Mouse (Mus musculus) urinary bladder, adult 2 months (tissue): ENCODE results near the gene U90926. TPM values are rescaled to one million over a fixed set of nuclear protein-coding genes. Genes with fewer than 3 reads are reported as not detected.

Experiments
- DNase-seq: peaks from one replicate; pipeline ENCODE4 v3.0.0; 2022; ENCODE audit warnings: low spot score
- polyA plus RNA-seq: library from polyadenylated mRNA; depleted of rRNA; stranded (reverse); fragments of >200 nt; gene quantifications from 2 replicates; pipeline ENCODE4 v1.2.3, GENCODE M21; 2012; rRNA removed

Gene U90926
- not detected in 2 replicates for polyA plus RNA-seq

- no peak for DNase-seq
These were observed at the start of gene U90926 for GRCm38 (mm10) chr5:92215308-92215707. TSS of gene U90926 (minus strand) at chr5:92215408.

DNA sequence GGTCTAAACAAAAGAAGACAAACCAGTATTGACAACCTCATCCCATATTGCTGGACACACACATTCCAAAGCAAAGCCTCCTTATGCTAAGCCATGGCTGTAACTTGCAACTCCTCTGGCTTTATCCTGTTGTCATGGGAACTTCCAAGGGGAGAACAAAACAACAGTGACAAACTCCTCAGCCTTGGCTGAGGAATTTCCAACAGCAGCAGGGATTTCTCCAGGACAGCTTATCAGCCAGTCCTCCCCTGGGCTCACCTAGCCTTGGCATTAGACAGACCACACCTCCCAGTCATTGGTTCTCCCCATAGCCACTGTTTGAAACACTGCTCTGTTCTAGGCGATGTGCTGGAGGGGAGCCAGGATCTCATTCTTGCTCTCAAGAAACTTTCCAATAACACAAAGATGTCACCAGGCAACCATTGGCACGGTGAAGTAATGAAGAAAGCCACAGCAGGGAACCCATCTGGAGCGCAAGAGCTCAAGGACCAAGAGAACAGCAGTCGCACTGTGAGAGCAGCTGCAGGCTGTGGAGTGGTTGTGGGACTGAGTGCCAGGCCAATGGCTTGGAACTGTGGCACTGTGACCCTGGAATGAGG lies 48.7 kb upstream of the U90926 start:
- no peak for DNase-seq

DNA sequence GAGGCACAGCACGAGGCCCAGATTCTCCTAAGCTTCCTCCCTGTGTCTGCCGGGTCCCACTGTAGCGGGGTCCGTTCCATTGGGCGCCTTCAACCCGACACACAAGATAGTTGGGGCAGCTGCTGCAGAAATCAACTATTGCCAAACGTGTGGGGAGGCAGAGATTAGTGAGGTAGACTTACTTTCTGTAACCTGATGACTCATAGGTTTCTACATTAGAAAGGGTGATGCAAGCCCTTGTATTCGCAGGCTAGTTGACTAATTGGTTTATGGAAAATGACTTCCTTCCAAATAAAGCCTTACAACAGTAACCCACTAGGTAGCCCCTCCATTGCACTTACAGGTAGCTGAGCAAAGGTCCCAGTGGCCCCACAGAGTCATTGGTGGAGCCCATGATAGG lies 47.4 kb upstream of the U90926 start:
- no peak for DNase-seq

- DNase-seq = no peak
These were observed 41.0 kb upstream of the U90926 start, which contains the start of gene Ppef2 for GRCm38 (mm10) chr5:92256218-92256617. TSS of gene Ppef2 (minus strand) at chr5:92256278.

DNA sequence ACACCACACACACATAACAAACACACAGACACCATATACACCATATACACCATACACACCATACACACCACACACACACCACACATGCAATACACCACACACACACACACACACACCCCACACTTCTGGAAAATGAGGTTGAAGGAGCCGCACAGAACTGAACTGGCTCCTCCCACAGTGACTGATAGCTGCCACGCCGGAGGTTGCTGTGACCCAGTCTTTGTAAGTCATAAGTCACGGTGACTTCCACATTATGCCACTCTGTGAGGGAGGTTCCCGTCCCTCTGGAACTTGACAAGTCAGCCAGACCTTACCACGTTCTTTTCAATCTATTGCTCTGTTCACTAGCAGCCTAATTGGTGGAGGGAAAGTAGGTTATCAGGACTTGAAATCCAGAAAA lies 39.3 kb upstream of the U90926 start:
- DNase-seq = no peak

- no peak for DNase-seq
These were observed 37.7 kb upstream of the U90926 start for GRCm38 (mm10) chr5:92252797-92253343.

DNA sequence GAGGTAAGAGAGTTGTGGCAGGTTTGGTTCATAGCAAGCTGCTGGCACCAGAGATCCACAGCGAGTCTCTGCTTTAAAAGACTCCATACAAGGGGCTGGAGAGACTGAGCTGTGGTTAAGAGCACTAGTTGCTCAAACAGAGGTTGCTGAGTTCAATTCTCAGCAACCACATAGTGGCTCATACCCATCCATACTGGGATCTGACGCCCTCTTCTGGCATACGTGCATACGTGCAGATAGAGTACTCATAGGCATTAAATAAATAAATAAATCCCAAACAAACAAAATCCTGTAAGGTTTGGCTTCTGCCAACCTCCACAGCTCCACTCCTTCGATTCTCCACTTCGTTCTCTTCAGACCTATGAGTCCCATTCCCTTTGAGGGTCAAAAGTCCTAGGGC lies 36.8 kb upstream of the U90926 start:
- DNase-seq = no peak

DNA sequence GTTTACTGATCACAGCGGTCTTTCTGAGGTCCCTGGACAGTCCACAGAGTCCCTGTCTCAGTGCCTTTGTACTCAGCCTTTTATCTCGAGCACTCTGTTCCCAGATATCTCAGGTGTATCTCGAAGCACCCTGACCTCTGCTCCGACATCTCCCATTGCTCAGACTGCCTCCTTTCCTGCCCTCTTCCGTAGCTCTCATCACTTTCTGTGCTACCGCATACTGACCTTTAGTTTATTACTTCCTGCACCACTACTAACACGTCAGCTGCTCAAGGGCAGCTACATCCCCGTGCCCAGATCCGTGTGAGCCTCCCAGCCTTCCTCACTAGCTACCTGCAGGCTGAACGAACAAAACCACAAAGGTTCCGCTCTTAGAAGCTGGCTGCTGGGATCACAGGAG lies 33.4 kb upstream of the U90926 start:
- no peak for DNase-seq

GRCm38 (mm10) chr5:92245483-92245882 lies 30.3 kb upstream of the U90926 start:
- DNase-seq = no peak

GRCm38 (mm10) chr5:92244900-92245299 lies 29.7 kb upstream of the U90926 start:
- no peak for DNase-seq

DNA sequence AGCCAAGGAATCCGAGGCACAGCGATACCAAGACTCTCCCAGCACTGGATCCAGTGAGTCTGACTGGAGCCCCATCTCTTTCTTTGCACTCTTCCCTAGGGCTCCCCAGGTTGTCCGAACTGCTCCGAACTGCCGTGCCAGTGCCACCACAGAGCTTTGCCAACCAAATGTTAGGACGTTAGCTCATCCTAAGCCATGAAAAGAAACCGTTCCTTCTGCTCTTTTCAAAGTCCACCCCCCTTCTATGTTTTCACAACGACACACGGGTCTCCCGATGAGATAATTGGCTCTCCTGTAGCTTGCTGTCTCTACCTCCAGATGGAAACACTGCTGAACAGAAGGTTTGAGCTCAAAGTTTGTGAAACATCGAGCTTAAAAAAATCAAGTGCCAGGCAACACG lies 25.6 kb upstream of the U90926 start:
- DNase-seq = no peak

- DNase-seq = no peak
These were observed 24.4 kb upstream of the U90926 start for GRCm38 (mm10) chr5:92239333-92240232.

GRCm38 (mm10) chr5:92234939-92235557 lies 19.8 kb upstream of the U90926 start:
- no peak for DNase-seq

DNA sequence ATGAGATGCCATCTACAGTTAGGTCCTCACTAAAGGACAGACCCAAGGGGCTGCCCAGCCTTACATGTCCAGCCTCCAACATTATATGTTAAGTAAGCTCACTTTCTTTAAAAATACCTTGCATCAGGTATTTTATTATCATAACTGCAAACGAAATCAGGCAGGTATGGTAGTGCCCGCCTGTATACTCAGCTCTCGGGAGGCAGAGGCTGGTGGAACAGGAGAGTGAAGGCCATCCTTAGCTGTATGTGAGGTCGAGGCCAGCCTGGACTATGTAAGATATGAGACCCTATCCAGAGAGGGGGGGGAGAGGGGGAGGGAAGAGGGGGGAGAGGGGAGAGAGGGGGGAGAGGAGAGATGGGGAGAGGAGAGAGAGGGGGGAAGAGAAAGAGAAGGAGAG lies 18.2 kb upstream of the U90926 start:
- no peak for DNase-seq

- DNase-seq = no peak
These were observed 16.6 kb upstream of the U90926 start for GRCm38 (mm10) chr5:92231836-92232235.

GRCm38 (mm10) chr5:92230306-92230705 lies 15.1 kb upstream of the U90926 start:
- no peak for DNase-seq

DNA sequence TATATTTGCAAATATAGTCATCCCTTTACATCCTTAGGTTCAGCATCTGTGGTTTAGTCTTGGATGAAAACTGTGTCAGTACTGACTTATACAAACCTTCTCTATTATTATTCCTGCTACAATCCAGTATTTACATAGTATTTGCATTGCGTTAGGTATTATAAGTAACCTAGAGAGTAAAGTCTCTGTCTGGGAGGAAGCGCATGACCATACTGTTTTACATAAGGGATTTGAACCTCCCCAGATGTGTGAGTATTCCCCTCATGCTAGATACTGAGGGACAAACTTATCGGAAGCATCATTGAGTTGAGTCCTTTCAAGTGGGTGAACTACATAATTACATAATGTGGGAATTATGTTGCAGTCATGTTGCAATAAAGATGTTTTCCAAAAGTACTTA lies 14.3 kb upstream of the U90926 start:
- DNase-seq = no peak

GRCm38 (mm10) chr5:92228776-92229175 lies 13.6 kb upstream of the U90926 start:
- no peak for DNase-seq

DNA sequence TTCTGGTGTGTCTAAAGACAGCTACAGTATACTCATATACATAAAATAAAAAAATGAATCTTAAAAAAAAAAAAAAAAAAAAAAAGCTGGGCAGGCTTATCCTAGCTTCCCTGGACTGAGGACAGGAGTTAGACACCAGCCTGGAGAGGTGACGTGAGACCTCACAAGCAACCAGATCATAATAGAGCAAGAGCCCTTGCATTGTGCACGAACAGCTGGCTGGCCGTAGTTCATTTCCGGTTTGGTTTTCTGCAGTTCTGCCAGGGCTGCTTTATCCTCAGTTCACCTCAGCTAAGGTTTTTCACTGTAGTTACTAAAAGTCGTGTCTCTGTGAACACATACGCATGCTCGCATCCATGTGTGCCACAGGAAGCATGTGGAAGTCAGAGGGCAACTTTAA lies 12.6 kb upstream of the U90926 start:
- DNase-seq = no peak

DNA sequence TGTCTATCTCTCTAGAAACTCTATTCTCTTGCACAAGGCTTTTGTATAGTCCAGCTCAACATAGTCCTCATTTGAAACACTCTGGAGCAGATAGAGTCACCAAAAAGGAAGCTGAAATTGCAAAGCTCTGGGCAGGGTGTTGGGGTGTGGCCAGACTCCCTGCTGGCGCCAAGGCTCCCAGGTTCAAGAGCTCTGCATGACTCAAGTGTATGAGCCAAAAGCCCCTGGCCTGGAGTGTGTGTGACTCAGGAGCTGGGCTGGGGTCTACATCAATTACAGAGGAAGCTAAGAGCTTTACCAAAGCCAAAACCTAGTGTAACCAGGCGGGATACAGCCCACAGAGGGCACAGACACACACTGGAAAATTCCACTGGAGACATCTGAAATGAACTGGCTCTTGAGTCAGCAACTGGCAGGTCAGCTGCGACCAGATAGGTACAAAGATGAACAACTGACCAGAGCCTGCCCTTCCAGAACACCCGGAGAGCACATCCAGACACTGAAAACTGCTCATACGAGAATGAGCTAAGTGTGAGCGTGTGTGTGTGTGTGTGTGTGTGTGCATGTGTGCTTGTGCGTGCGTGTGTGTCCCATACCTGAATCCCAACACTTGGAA lies 5.2 kb upstream of the U90926 start:
- no peak for DNase-seq

- no peak for DNase-seq
These were observed 4.6 kb upstream of the U90926 start for GRCm38 (mm10) chr5:92219826-92220225.
